Mouse (Mus musculus) thymus, adult 2 months (tissue): ENCODE measurements around the gene Dync2li1.

ENCODE experiments used
- CTCF ChIP-seq: fragments of 200-500 bp; IDR thresholded peaks from 2 replicates; pipeline ENCODE4 v1.5.1; 2012; ENCODE audit warnings: mild to moderate bottlenecking, control low read depth, low read length, moderate library complexity, borderline replicate concordance; ENCODE audit not compliant: control insufficient read depth, poor library complexity, insufficient read depth; ENCODE audit errors: extremely low read depth
- POLR2A ChIP-seq: fragments of 200-500 bp; IDR thresholded peaks from 2 replicates; pipeline ENCODE4 v1.6.1; 2012; ENCODE audit warnings: mild to moderate bottlenecking, low read length, control low read depth, moderate library complexity; ENCODE audit not compliant: control insufficient read depth, poor library complexity, insufficient read depth; ENCODE audit errors: extremely low read depth

DNA sequence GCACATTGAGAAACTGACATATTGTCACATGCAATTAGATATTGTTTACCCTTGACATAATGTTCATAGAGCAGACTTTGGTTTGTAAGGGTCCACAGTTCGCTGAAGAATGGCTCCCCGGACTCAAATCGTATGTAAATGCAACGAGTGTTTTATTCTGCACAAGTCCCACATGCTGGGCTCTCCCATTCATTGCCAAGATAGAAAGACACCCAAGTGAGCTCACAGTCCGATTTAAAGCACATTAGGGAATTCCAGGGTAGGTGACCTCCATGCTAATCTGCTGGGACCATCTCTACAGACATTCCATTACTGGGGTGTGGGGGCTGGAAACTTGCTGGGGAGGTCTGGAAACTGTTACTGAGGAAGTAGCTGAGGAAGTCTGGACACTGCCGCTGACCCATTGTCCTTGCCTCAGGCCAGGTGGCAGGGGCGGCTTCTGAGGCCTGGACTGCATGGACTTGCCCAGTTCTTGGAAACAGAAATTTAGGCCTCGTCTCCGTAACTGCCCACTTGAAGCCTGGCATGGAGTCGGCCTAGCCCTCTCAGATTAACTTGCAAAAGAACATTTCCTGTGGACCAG, 13.6 kb downstream of the Dync2li1 start:
- TF ChIP-seq POLR2A (no peak), CTCF (no peak)
